Mouse (Mus musculus) neutrophil, adult 5-6 weeks (primary cell): ENCODE results near the gene Gimap4. TPM values are rescaled to one million over a fixed set of nuclear protein-coding genes. Genes with fewer than 3 reads are reported as not detected.

Source experiments
- ATAC-seq: fragments of 151-379, 151-347 bp; 2 replicates; pipeline ENCODE4 v1.8.0; 2017; ENCODE audit warnings: mild to moderate bottlenecking, moderate TSS enrichment; ENCODE audit not compliant: insufficient number of reproducible peaks, poor library complexity, low FRiP score, severe bottlenecking; ENCODE audit errors: extremely low read depth
- total RNA-seq: library from RNA; stranded (forward); fragments of 200-1000 nt; gene quantifications from 2 replicates; pipeline ENCODE4 v1.2.3, GENCODE M21; 2017

Gene Gimap4
- total RNA-seq, 1 experiment from 2014 or later, result 688 TPM

DNA sequence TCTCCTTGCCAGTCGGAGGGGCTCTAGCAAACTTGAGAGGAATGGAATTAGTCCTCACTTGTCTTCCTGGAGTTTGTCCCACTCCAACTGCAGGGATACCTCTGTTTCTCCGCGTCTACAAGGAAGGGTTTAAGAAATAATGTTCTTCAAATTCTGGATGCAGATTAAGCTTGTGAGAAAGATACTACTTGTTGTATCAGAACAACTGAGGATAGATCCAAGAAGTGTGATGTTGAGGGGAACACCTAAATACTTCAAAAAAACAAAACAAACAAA lies 55.4 kb downstream of the Gimap4 start:
- ATAC-seq, result no peak

DNA sequence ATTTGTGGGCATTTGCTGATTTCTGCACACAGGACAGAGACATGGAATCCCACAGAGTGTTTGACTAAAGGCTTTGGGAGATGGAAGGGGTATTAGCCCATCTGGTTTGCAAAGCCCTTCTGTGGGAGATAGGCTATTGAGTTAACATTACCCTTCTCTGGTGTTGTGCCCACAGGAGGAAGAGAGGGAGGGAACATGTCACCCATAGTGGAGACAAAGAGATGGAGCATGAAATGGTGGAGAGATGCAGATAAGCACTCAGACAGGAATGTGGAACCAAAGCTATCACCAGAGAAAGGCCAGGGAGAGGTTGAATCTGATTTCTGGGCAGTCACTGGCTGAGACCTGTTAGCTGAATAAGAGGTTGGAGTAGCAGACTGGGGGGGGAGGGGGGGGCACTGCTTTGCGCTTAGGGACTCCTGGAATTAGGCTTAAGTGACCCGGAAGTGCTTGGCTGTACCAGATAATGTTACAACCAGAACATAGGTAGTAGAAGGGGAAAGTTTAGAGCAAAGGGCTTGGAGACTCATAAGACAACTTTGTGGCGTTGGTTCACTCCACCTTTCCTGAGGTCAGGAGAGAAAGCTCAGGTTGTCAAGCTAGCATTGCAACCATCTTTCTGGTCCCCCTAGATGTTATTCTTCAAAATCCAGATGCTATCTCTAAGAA lies 56.3 kb downstream of the Gimap4 start:
- no peak for ATAC-seq

DNA sequence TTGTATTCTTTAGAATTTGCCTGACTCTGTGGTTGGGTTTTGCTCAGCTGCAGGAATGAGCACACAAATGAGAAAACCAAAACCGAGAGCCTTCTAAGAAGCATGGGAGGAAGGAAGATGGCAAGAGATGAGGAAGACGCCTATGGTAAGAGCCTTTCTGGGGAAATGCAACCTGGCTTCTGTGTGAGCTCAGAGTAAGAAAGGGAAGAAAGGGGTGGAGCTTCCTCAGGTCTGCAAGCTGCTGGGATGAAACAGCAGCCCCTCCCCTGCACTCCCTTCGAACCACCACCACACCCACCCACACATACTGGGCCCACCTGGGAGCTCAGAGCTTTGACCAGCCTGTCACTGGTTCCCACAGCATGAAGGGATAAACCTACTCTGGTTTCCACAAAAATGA lies 56.9 kb downstream of the Gimap4 start:
- ATAC-seq, result no peak

Other genes with a start within 250 kb of the Gimap4 start
- 4.9 and 10.8 TPM in 2 replicates for gene Zfp467, start 238.7 kb upstream of the Gimap4 start, total RNA-seq
- gene Sspo, start 236.3 kb upstream of the Gimap4 start, total RNA-seq, result not detected in 2 replicates
- 0.49 TPM in 1 of 2 replicates, not detected in the other for gene Atp6v0e2, start 146.9 kb upstream of the Gimap4 start, total RNA-seq
- gene Lrrc61, start 129.8 kb upstream of the Gimap4 start, total RNA-seq, result 19.8 and 30.1 TPM in 2 replicates
- 0.37 TPM in 1 of 2 replicates, not detected in the other for gene Rarres2, start 111.8 kb upstream of the Gimap4 start, total RNA-seq
- gene Gm45021, start 94.9 kb upstream of the Gimap4 start, total RNA-seq, result not detected in 2 replicates
- gene Repin1, start 90.7 kb upstream of the Gimap4 start, total RNA-seq, result 2.9 and 3.1 TPM in 2 replicates
- not detected in 2 replicates for gene Gm44965, start 90.6 kb upstream of the Gimap4 start, total RNA-seq
- 1.1 and 2.6 TPM in 2 replicates for gene Zfp775, start 82.5 kb upstream of the Gimap4 start, total RNA-seq
- 0.12 and 0.35 TPM in 2 replicates for gene AI854703, start 57.8 kb upstream of the Gimap4 start, total RNA-seq
- gene Gimap8, start 37.3 kb upstream of the Gimap4 start, total RNA-seq, result 270 and 290 TPM in 2 replicates
- gene Gimap9, start 8.4 kb upstream of the Gimap4 start, total RNA-seq, result 132 and 133 TPM in 2 replicates
- gene Gimap6, start 23.7 kb downstream of the Gimap4 start, total RNA-seq, result 892 and 934 TPM in 2 replicates
- gene Gm28053, start 34.1 kb downstream of the Gimap4 start, total RNA-seq, result 24.7 and 34.2 TPM in 2 replicates
- 121 TPM in 2 replicates for gene Gimap7, start 34.1 kb downstream of the Gimap4 start, total RNA-seq
- 288 and 296 TPM in 2 replicates for gene Gimap1, start 54.5 kb downstream of the Gimap4 start, total RNA-seq
- 83.5 and 86.2 TPM in 2 replicates for gene Gimap5, start 61.6 kb downstream of the Gimap4 start, total RNA-seq
- 311 and 314 TPM in 2 replicates for gene Gimap3, start 86.3 kb downstream of the Gimap4 start, total RNA-seq
- 4.1 and 6.6 TPM in 2 replicates for gene Tmem176a, start 156.4 kb downstream of the Gimap4 start, total RNA-seq
- gene Tmem176b, start 156.9 kb downstream of the Gimap4 start, total RNA-seq, result 11.2 and 14.4 TPM in 2 replicates
- gene Aoc1, start 188.3 kb downstream of the Gimap4 start, total RNA-seq, result not detected in 2 replicates
- not detected in 2 replicates for gene 1600015I10Rik, start 245.3 kb downstream of the Gimap4 start, total RNA-seq